Mouse (Mus musculus) myocyte (in vitro differentiated cells): Measurements from ENCODE around the gene Adra1d.

ENCODE experiments used
- CEBPB ChIP-seq: IDR thresholded peaks from 2 replicates; pipeline ENCODE4 v1.6.1; 2011; ENCODE audit warnings: mild to moderate bottlenecking, moderate library complexity; ENCODE audit not compliant: poor library complexity, insufficient read depth, severe bottlenecking
- E2F4 ChIP-seq: IDR thresholded peaks from one replicate; pipeline ENCODE4 v1.6.1; 2011; ENCODE audit warnings: mild to moderate bottlenecking, control low read depth, moderate library complexity; ENCODE audit not compliant: insufficient read depth
- MAX ChIP-seq: IDR thresholded peaks from one replicate; pipeline ENCODE4 v1.6.1; 2011; ENCODE audit warnings: low read depth, mild to moderate bottlenecking, control low read depth
- MYOD1 ChIP-seq, 3 experiments: IDR thresholded peaks; one replicate each; pipeline ENCODE4 v1.6.1; 2011; ENCODE audit warnings: control low read depth in 2 of 3, low read depth in 2 of 3, mild to moderate bottlenecking in 2 of 3, moderate library complexity in 1 of 3; ENCODE audit not compliant: insufficient read length in 2 of 3, control insufficient read depth in 1 of 3
- MYOG ChIP-seq, 3 experiments: IDR thresholded peaks; one replicate each; pipeline ENCODE4 v1.6.1; 2011; ENCODE audit warnings: control low read depth in 2 of 3, low read depth in 2 of 3, mild to moderate bottlenecking in 2 of 3; ENCODE audit not compliant: insufficient read length in 2 of 3, control insufficient read depth in 1 of 3, insufficient read depth in 1 of 3
- POLR2A ChIP-seq: IDR thresholded peaks from one replicate; pipeline ENCODE4 v1.6.1; 2011; ENCODE audit warnings: low read depth, mild to moderate bottlenecking, control low read depth, moderate library complexity; ENCODE audit not compliant: insufficient read length
- POLR2AphosphoS2 ChIP-seq: IDR thresholded peaks from one replicate; pipeline ENCODE4 v1.6.1; 2011; ENCODE audit warnings: low read depth, control low read depth; ENCODE audit not compliant: insufficient read length
- REST ChIP-seq: IDR thresholded peaks from one replicate; pipeline ENCODE4 v1.6.1; 2011; ENCODE audit warnings: mild to moderate bottlenecking, control low read depth, moderate library complexity; ENCODE audit not compliant: insufficient read depth, insufficient read length
- SRF ChIP-seq: IDR thresholded peaks from one replicate; pipeline ENCODE4 v1.6.1; 2011; ENCODE audit warnings: low read depth; ENCODE audit not compliant: control insufficient read depth, insufficient read length
- TCF12 ChIP-seq: IDR thresholded peaks from one replicate; pipeline ENCODE4 v1.6.1; 2011; ENCODE audit warnings: mild to moderate bottlenecking, control low read depth; ENCODE audit not compliant: poor library complexity, insufficient read depth, severe bottlenecking
- TCF3 ChIP-seq: IDR thresholded peaks from one replicate; pipeline ENCODE4 v1.6.1; 2011; ENCODE audit warnings: low read depth, control low read depth; ENCODE audit not compliant: insufficient read length
- USF1 ChIP-seq: IDR thresholded peaks from one replicate; pipeline ENCODE4 v1.6.1; 2011; ENCODE audit warnings: low read depth, mild to moderate bottlenecking, control low read depth, moderate library complexity

DNA sequence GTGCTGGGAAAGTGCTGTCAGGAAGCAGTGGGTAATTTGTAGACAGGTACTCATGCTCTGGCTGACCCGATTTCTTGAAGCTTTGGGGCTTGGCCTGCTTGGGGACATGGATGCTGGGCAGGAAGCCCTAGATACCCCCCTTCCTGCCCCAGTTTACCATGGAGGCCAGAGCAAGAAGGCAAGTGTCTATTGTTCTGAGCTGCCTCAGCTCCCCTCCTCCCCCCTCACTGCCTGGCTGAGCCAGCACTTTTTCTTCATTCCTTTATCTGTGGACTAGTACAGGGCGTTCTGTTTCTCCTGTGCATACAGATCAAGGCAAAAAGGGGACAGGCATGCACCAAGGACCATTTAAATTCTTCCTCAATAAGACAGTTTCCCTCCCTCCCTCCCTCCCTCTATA is 53.6 kb downstream of the Adra1d start:
- TF ChIP-seq MYOD1 (IDR thresholded peaks at IDR 0.05; ENCODE audit: control insufficient read depth in 1 of 3, insufficient read length in 2 of 3, low read depth in 2 of 3) (no peak), POLR2A (no peak), MAX (no peak), POLR2AphosphoS2 (no peak), REST (no peak), CEBPB (no peak), TCF12 (no peak), MYOG (IDR thresholded peaks at IDR 0.05; ENCODE audit: control insufficient read depth in 1 of 3, insufficient read depth in 1 of 3, insufficient read length in 2 of 3, low read depth in 2 of 3) (no peak), USF1 (no peak), SRF (no peak), E2F4 (no peak), TCF3 (no peak)
